Mouse (Mus musculus): ENCODE data around the gene Colq. TPM values are rescaled to one million over a fixed set of nuclear protein-coding genes. Genes with fewer than 3 reads are reported as not detected.

Colq gene
- polyA plus RNA-seq, 1 experiment from 2014 or later, result 1.9 TPM

DNA sequence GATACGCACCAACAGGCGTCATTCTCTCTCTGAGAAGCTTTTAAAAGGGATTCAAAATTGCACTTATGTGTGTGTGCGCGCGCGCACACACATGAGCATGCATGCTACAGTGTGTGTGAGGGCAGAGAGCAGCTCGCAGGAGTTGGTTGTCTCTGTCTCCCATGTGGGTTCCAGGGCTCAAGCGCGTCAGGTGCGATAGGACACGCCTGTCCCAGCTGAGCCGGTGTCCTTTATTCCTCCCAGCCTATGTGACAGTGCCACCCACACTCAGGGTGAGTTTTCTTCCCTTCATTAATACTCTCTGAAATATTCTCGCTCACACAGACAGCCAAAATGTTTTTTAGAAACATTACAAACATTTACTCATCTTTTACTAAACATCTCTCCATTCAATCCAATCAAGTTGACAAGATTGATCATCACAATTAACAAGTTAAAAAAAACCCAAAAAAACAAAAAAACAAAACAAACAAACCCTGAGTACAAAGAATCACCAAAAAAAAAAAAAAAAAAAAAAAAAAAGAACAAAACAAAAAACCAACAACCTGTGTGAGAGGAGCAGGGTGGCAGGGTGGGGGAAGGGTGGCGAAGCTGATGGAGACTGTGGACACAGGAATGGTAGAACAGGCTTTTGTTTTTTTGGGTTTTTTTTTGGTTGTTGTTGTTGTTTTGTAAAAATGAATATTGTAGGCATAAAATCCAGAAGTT is 10.9 kb upstream of the Colq start:
- no peaks in the 10 kb centered on the region for H3K4me1 ChIP-seq
- H3K27me3 ChIP-seq, result no peaks in the 10 kb centered on the region
- H3K9ac ChIP-seq, result no peak overlapping the region
- 87% methylated on average over 14 of the region's 14 CpGs for WGBS
- no peak for ATAC-seq (ENCODE audit: borderline replicate concordance, extremely low read depth, low FRiP score, low TSS enrichment)
- no peaks in the 10 kb centered on the region for H3K9me3 ChIP-seq
- H3K27ac ChIP-seq, result no peak overlapping the region
- no peak overlapping the region for H3K4me2 ChIP-seq
- H3K4me3 ChIP-seq, result no peak overlapping the region
- H3K36me3 ChIP-seq, result no peaks in the 10 kb centered on the region

DNA sequence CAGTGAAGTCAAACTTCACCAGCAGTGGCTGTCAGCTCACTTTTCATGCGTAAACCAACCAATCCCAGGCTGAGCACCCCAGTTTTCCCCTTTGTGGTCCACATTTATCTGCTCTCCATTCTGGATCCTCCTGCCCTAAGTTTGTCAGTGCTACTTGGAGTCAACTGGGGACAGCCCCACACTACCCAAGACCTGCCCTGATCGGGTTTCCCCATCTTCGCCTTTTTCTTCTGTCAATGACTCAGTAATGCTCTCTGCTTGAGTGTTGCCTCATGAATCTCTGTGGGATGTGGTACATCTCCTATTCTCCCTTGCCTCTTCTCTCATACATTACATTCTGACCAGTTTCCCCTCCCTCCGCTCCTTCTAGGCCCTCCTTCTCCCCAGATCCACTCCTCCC is 6.3 kb upstream of the Colq start:
- Histone ChIP-seq H3K9me3 (no peaks in the 10 kb centered on the region), H3K27me3 (no peaks in the 10 kb centered on the region), H3K9ac (no peak overlapping the region), H3K4me1 (no peaks in the 10 kb centered on the region), H3K4me2 (no peak overlapping the region), H3K4me3 (no peak overlapping the region), H3K36me3 (no peaks in the 10 kb centered on the region), H3K27ac (no peak overlapping the region)
- ATAC-seq (ENCODE audit: borderline replicate concordance, extremely low read depth, low FRiP score, low TSS enrichment), result no peak
- WGBS, result 87% methylated on average over 4 of the region's 4 CpGs

DNA sequence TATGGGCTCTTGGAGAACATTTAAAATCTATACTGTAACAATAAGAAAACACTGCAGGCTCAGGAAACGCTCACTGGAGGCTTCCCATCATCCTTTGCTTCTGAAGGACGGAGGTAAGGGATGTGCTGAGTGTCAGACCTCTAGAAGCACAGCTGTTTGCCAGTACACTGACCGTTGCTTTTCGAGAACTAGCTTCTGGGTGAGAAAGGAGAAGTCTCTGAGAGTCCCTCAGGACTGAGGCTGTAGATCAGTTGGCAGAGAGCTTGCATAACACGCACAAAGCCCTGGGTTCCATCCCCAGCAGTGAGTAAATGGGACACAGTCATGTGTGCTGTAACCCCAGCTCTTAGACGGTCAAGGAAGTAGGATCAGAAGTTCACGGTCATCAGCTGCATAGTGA is 5.3 kb upstream of the Colq start:
- no peaks in the 10 kb centered on the region for H3K4me1 ChIP-seq
- no peak for ATAC-seq (ENCODE audit: borderline replicate concordance, extremely low read depth, low FRiP score, low TSS enrichment)

GRCm38 (mm10) chr14:31594693-31595092 is 3.5 kb upstream of the Colq start:
- H3K27ac ChIP-seq, result no peak overlapping the region
- WGBS, result 48% methylated on average over 3 of the region's 3 CpGs

More for the DNA sequence above, 5.3 kb upstream of the Colq start:
- H3K4me2 ChIP-seq, result no peak overlapping the region
- no peak overlapping the region for H3K4me3 ChIP-seq
- H3K9me3 ChIP-seq, result no peaks in the 10 kb centered on the region
- no peaks in the 10 kb centered on the region for H3K27me3 ChIP-seq
- WGBS, result 69% methylated on average over 7 of the region's 7 CpGs
- no peak overlapping the region for H3K27ac ChIP-seq
- no peak overlapping the region for H3K9ac ChIP-seq
- H3K36me3 ChIP-seq, result no peaks in the 10 kb centered on the region

GRCm38 (mm10) chr14:31593036-31593435 is 1.9 kb upstream of the Colq start:
- H3K4me1 ChIP-seq, result no peaks in the 10 kb centered on the region
- no peak for ATAC-seq (ENCODE audit: borderline replicate concordance, extremely low read depth, low FRiP score, low TSS enrichment)
- WGBS, result 77% methylated on average over 2 of the region's 2 CpGs

More at GRCm38 (mm10) chr14:31594693-31595092, 3.5 kb upstream of the Colq start:
- no peak overlapping the region for H3K9ac ChIP-seq
- no peak overlapping the region for H3K4me2 ChIP-seq
- no peaks in the 10 kb centered on the region for H3K4me1 ChIP-seq
- no peaks in the 10 kb centered on the region for H3K9me3 ChIP-seq
- ATAC-seq (ENCODE audit: borderline replicate concordance, extremely low read depth, low FRiP score, low TSS enrichment), result no peak
- H3K36me3 ChIP-seq, result no peaks in the 10 kb centered on the region
- H3K27me3 ChIP-seq, result no peaks in the 10 kb centered on the region
- no peak overlapping the region for H3K4me3 ChIP-seq

DNA sequence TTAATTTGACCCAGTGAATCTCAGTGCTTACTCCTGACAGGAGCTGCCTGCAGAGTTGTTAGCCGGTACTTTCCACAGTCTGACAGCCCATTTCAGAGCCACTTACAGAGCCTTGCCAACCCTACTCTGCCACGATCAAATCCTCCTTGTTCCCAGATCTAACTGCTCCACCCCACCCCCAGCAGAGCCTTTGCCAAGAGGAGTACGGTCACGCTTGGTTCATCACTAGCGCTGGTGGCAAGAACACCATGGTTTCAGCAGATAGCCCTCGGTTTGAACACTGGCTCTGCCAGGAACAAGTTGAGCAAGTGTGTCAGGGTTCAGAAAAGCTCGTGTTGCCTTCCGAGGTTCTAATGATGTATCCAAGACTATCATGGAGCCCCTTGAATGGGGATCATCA is 4.7 kb downstream of the Colq start:
- no peaks in the 10 kb centered on the region for H3K36me3 ChIP-seq
- H3K4me3 ChIP-seq, result no peak overlapping the region
- no peak for ATAC-seq (ENCODE audit: borderline replicate concordance, extremely low read depth, low FRiP score, low TSS enrichment)
- H3K4me1 ChIP-seq, result no peaks in the 10 kb centered on the region
- WGBS, result 79% methylated on average over 8 of the region's 8 CpGs
- H3K9me3 ChIP-seq, result no peaks in the 10 kb centered on the region
- H3K27ac ChIP-seq, result no peak overlapping the region
- H3K27me3 ChIP-seq, result no peaks in the 10 kb centered on the region
- no peak overlapping the region for H3K9ac ChIP-seq
- H3K4me2 ChIP-seq, result no peak overlapping the region

More at GRCm38 (mm10) chr14:31593036-31593435, 1.9 kb upstream of the Colq start:
- no peaks in the 10 kb centered on the region for H3K27me3 ChIP-seq
- no peak overlapping the region for H3K4me3 ChIP-seq
- H3K9ac ChIP-seq, result no peak overlapping the region
- H3K27ac ChIP-seq, result no peak overlapping the region
- H3K36me3 ChIP-seq, result no peaks in the 10 kb centered on the region
- no peak overlapping the region for H3K4me2 ChIP-seq
- no peaks in the 10 kb centered on the region for H3K9me3 ChIP-seq

- 76% methylated on average over 8 of the region's 9 CpGs for WGBS
- no peak overlapping the region for H3K27ac ChIP-seq
- no peaks in the 10 kb centered on the region for H3K27me3 ChIP-seq
- H3K4me1 ChIP-seq, result no peaks in the 10 kb centered on the region
- H3K9me3 ChIP-seq, result no peaks in the 10 kb centered on the region
- no peak overlapping the region for H3K9ac ChIP-seq
- H3K36me3 ChIP-seq, result no peaks in the 10 kb centered on the region
- H3K4me3 ChIP-seq, result no peak overlapping the region
- ATAC-seq (ENCODE audit: borderline replicate concordance, extremely low read depth, low FRiP score, low TSS enrichment), result no peak
- no peak overlapping the region for H3K4me2 ChIP-seq
These were observed 8.1 kb downstream of the Colq start for GRCm38 (mm10) chr14:31583082-31583481.

DNA sequence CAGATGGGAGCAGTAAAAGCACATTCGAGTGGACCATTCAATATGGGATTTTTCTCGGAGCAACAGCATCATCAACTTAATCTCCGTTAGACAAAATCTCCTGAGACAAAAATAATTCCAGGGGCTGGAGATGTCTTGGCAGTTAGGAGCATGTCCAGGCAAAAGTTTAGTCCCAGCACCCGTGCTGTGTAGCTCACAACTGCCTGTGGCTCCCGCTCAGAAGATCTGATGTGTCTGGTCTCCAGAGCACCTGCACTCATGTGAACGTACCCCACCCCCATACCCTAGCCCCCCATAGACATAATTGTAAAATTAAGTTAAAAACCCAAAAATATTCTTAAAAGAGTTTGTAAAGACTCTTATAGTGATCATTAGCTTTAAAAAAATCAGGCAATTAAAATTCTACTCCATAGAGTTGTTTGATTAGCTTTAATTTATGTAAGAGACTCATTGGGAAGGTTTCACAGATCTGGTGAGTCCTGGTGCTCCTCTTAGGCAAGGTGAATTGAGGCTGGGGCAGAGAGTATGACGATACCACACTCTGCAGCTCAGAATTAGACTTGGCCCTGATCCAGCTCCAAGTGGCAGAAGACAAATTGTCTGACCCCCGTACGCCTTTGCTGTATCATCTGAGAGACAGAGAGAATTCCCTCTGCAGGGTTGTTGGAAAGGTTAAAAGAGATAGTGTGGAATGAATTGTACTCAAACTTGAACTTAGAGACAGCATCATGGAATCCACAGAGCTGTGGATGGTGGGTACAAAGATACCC is 13.0 kb downstream of the Colq start:
- no peaks in the 10 kb centered on the region for H3K9me3 ChIP-seq
- WGBS, result 42% methylated on average over 9 of the region's 9 CpGs
- H3K9ac ChIP-seq, result no peak overlapping the region
- no peak for ATAC-seq (ENCODE audit: borderline replicate concordance, extremely low read depth, low FRiP score, low TSS enrichment)
- 0 out of 2 replicates have a peak, but pooled peaks cover 1% of the 10 kb centered on the region for H3K4me1 ChIP-seq
- no peaks in the 10 kb centered on the region for H3K27me3 ChIP-seq
- H3K36me3 ChIP-seq, result no peaks in the 10 kb centered on the region
- H3K4me3 ChIP-seq, result no peak overlapping the region
- no peak overlapping the region for H3K4me2 ChIP-seq
- no peak overlapping the region for H3K27ac ChIP-seq

DNA sequence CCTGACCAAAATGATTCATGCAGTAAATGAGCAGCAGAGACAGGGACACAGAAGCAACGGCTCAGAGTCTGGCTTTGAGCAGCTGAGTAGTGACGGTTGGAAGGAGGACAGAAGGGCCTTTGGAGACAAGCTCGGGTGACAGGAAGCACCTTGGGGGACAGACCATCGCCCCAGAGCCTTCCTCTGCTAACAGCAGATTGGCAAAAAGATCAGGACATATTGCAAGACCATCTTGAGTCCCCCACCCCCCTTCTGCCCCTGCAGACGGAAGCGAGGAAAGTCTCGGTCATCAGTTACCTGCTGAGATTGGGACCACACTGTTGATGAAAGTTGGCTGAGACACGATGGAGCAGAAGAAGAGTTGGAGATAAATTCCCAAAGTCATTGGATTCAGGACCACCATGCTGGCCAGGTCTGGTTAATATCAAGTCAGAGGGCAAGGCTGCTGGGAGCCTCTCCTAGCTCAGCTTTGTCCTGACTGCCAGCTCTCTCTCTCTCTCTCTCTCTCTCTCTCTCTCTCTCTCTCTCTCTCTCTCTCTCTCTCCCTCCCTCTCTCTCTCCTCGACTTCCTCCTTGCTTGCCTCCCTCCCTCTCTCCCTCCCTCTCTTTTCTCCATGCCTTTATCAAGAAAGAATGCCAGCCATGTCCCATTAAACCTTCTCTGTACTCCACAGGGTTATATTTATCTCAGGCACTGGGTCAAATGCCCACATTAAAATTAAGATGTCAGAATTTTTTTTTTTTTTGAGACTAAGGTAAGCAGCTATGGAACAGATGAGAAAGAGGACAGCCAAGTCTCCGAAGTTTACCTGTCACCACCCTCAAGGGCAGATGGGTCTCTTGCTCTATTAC is 14.1 kb downstream of the Colq start:
- Histone ChIP-seq H3K27ac (no peak overlapping the region), H3K9ac (no peak overlapping the region), H3K36me3 (no peaks in the 10 kb centered on the region), H3K4me1 (0 out of 2 replicates have a peak, but pooled peaks cover 7% of the 10 kb centered on the region), H3K9me3 (no peaks in the 10 kb centered on the region), H3K4me3 (no peak overlapping the region), H3K27me3 (no peaks in the 10 kb centered on the region), H3K4me2 (no peak overlapping the region)
- 36% methylated on average over 10 of the region's 10 CpGs for WGBS
- ATAC-seq (ENCODE audit: borderline replicate concordance, extremely low read depth, low FRiP score, low TSS enrichment), result no peak

DNA sequence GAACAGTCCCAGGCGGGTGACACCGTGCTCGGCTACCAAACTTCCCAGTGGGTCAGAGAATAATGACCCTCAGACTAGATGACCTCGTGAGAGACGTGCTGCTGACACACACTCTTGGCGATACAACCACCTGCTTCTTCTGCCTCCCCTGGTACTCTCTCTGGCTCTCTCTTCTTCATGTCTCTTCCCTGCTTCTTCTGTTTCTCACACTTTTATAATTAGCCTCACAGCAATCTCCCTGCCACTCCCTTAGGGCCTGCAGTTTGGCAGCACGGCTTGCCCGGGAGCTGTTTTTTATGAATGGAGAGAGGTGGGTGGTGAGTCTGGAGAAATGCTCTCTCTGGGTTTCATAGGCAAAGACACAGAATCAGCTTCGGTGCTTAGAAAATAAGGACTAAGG is 15.3 kb downstream of the Colq start:
- no peak for ATAC-seq (ENCODE audit: borderline replicate concordance, extremely low read depth, low FRiP score, low TSS enrichment)
- H3K9ac ChIP-seq, result no peak overlapping the region
- WGBS, result 74% methylated on average over 9 of the region's 9 CpGs

DNA sequence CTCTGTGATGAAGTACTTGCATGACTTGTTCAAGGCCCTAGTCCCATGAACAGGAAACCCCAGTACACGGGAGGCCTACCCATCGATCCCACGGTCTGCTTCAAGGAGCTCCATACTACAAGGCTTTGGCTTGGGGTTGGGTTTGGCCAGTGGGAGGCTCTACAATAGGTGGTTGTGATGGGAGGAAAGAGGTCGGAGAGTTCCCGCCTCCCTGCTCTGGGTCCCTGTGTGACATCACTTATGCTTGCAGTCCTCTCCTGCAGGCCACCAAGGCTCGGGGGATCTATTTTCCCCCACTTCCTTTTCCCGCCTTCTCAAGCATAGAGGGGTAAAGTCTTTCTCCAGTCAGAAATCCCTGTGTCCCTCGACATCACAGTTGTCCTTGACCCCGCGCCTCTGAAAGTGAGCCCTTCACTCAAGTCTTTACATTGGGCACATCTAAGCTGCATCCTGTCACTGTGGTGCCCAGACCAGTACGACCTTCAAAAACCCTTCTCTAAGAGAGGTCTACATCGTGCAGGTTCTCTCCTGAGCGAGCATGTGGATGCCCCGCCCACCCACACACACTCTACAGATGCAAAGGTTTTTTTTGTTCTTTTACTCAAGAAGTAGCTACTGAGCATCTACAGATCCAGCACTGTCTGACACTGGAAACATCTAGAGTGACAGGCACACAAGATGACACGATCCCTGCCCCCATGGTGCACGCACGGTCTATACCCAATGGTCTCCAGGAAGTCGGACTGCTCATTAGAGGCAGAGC is 16.1 kb downstream of the Colq start:
- Histone ChIP-seq H3K4me2 (no peak overlapping the region), H3K9me3 (no peaks in the 10 kb centered on the region), H3K4me1 (0 out of 2 replicates have a peak, but pooled peaks cover 7% of the 10 kb centered on the region), H3K27ac (no peak overlapping the region), H3K4me3 (no peak overlapping the region), H3K36me3 (no peaks in the 10 kb centered on the region), H3K27me3 (0 out of 2 replicates have a peak, but pooled peaks cover 4% of the 10 kb centered on the region), H3K9ac (no peak overlapping the region)
- no peak for ATAC-seq (ENCODE audit: borderline replicate concordance, extremely low read depth, low FRiP score, low TSS enrichment)
- WGBS, result 86% methylated on average over 18 of the region's 18 CpGs

More for the DNA sequence above, 15.3 kb downstream of the Colq start:
- H3K9me3 ChIP-seq, result no peaks in the 10 kb centered on the region
- no peak overlapping the region for H3K4me3 ChIP-seq
- H3K4me2 ChIP-seq, result no peak overlapping the region
- no peak overlapping the region for H3K27ac ChIP-seq
- H3K27me3 ChIP-seq, result 0 out of 2 replicates have a peak, but pooled peaks cover 4% of the 10 kb centered on the region
- H3K36me3 ChIP-seq, result no peaks in the 10 kb centered on the region
- 0 out of 2 replicates have a peak, but pooled peaks cover 7% of the 10 kb centered on the region for H3K4me1 ChIP-seq

Measured in lung, embryonic 15.5 days (tissue).